Mouse (Mus musculus): ENCODE data around the gene Mboat2. TPM values are rescaled to one million over a fixed set of nuclear protein-coding genes. Genes with fewer than 3 reads are reported as not detected.

Gene Mboat2
- total and polyA plus RNA-seq, 2 experiments from 2014 or later, result 24.8 to 34.4 TPM

DNA sequence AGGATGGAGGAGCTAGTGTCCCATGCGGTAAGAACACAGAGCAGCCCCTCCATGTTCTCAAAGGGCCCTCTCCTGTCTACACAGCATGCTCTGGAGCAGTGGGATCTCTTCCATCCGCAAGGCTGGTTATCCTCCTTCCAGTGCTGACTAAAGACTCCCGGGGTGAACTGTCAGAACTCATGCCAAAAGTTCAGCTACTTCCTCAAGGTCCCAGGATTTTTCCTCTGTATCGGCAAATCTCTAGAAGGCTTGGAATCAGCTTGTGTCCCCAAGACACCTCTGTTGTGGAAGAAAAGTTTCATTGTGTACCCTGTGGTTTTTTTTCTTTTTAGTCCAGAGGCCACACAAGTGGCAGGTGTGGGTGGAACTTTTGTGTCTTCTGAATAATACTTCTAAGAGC is 18.8 kb upstream of the Mboat2 start:
- Histone ChIP-seq H3K9me3 (replicated peaks; ENCODE audit: control insufficient read depth, low read length) (no peaks in the 10 kb centered on the region), H3K27ac (ENCODE audit: low read depth) (no peak overlapping the region), H3K4me2 (ENCODE audit: low read depth, low read length) (no peak overlapping the region), H3K4me1 (ENCODE audit: control insufficient read depth, insufficient read depth) (no peaks in the 10 kb centered on the region; the same call in 1 of the 2 replicates), H3K9ac (replicated peaks; ENCODE audit: low read depth, low read length) (no peak overlapping the region), H3K36me3 (replicated peaks; ENCODE audit: control insufficient read depth, insufficient read depth, low read length) (no peaks in the 10 kb centered on the region), H3K4me3 (ENCODE audit: low read depth, low read length) (no peak overlapping the region), H3K27me3 (ENCODE audit: control insufficient read depth, insufficient read depth, low read length) (no peaks in the 10 kb centered on the region)
- WGBS, result 40% methylated on average over 4 of the region's 4 CpGs
- DNase-seq (ENCODE audit: low spot score) (no peak), ATAC-seq (ENCODE audit: insufficient read depth, low read depth) (no peak)
- TF ChIP-seq EP300 (IDR thresholded peaks at IDR 0.05; ENCODE audit: low read depth) (no peak), CTCF (IDR thresholded peaks at IDR 0.05; ENCODE audit: low read depth) (no peak)

DNA sequence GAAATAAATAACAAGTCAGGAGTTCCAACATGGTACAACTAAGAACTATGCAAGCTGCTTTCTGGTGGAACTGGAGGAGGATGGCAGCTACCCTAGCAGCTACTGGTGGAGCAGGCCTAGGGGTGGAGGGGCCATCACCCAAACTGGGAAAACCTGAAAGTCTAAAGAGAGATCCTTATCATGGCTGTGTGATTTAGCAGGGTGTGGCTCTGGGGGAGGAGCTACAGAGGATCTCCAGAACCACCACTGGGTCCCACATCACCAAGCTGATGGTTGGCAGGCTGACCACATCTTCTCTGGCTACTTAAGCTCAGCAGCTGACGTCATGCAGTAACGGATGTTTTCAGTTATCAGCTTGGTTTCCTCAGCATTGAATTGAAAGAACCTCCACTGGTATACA is 7.8 kb upstream of the Mboat2 start:
- no peak for TF ChIP-seq EP300 (IDR thresholded peaks at IDR 0.05; ENCODE audit: low read depth)
- TF ChIP-seq CTCF (IDR thresholded peaks at IDR 0.05; ENCODE audit: low read depth), result no peak
- DNase-seq (ENCODE audit: low spot score) (no peak), ATAC-seq (ENCODE audit: insufficient read depth, low read depth) (no peak)
- Histone ChIP-seq H3K36me3 (replicated peaks; ENCODE audit: control insufficient read depth, insufficient read depth, low read length) (no peaks in the 10 kb centered on the region), H3K4me1 (ENCODE audit: control insufficient read depth, insufficient read depth) (no peaks in the 10 kb centered on the region), H3K9ac (replicated peaks; ENCODE audit: low read depth, low read length) (no peak overlapping the region), H3K9me3 (replicated peaks; ENCODE audit: control insufficient read depth, low read length) (no peaks in the 10 kb centered on the region), H3K27me3 (ENCODE audit: control insufficient read depth, insufficient read depth, low read length) (no peaks in the 10 kb centered on the region), H3K4me3 (ENCODE audit: low read depth, low read length) (no peak overlapping the region), H3K27ac (ENCODE audit: low read depth) (no peak overlapping the region), H3K4me2 (ENCODE audit: low read depth, low read length) (no peak overlapping the region)
- WGBS, result 44% methylated on average over 2 of the region's 2 CpGs

DNA sequence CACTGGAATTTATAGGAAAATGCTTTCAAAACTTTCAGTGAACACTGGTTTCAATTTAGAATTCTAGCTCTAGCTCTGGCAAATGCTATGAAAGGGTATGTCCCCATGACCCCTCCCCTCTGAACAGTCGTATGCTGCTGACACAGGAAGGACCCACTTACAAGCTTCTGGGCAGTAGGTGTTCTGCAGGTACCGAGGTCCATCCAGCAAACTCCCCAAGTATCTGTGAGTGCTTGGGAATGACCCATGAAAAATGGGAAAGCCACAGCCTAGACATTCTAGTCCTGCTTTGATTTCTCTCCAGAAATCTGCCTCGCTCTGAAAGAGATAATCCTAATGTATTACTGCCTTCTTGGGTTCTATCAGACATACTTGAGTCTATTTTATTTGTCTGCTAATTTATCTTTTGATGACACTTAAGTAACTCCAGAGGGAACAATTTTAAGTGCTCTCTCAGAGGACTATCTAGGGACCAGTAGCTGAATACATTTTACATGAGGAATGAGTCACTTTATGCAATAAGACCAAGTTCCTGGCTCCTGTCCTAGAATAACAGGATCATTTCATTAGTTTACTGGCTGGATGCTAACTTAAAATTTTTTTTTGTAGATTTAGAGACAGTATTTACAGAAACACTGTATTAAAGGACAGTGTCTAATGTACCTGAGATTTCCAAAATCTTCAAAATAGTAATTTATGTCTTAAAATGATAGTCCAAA is 6.9 kb upstream of the Mboat2 start:
- no peak for TF ChIP-seq CTCF (IDR thresholded peaks at IDR 0.05; ENCODE audit: low read depth)
- TF ChIP-seq EP300 (IDR thresholded peaks at IDR 0.05; ENCODE audit: low read depth), result no peak
- no peak overlapping the region for H3K4me2 ChIP-seq (ENCODE audit: low read depth, low read length)
- H3K9me3 ChIP-seq (replicated peaks; ENCODE audit: control insufficient read depth, low read length), result no peaks in the 10 kb centered on the region
- ATAC-seq (ENCODE audit: insufficient read depth, low read depth) (no peak), DNase-seq (ENCODE audit: low spot score) (no peak)
- no peak overlapping the region for H3K4me3 ChIP-seq (ENCODE audit: low read depth, low read length)
- H3K9ac ChIP-seq (replicated peaks; ENCODE audit: low read depth, low read length), result no peak overlapping the region
- no peak overlapping the region for H3K27ac ChIP-seq (ENCODE audit: low read depth)
- H3K27me3 ChIP-seq (ENCODE audit: control insufficient read depth, insufficient read depth, low read length), result no peaks in the 10 kb centered on the region
- H3K4me1 ChIP-seq (ENCODE audit: control insufficient read depth, insufficient read depth), result no peaks in the 10 kb centered on the region
- WGBS, result 61% methylated on average over 3 of the region's 3 CpGs
- no peaks in the 10 kb centered on the region for H3K36me3 ChIP-seq (replicated peaks; ENCODE audit: control insufficient read depth, insufficient read depth, low read length)

DNA sequence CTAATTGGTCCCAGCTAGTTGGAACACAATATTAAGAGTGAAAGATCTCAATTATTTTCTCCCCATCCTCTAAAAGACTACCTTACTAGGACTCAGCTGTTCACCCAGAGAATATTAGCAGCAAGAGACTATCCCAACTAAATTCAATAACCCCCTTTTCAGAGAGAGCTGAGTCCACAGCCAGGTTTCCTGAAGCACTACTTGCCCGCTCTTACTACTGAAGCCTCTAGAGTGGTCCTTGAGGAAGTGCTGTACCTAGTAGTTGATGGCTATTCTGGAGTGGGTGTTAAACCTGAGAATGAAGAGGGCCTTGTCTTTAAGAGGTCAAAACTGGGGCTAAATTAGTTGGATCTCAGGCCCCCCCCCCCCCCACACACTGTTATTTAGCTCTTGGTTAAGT is 593 bp upstream of the Mboat2 start:
- Histone ChIP-seq H3K36me3 (replicated peaks; ENCODE audit: control insufficient read depth, insufficient read depth, low read length) (no peaks in the 10 kb centered on the region), H3K27ac (ENCODE audit: low read depth) (no peak overlapping the region), H3K9ac (replicated peaks; ENCODE audit: low read depth, low read length) (no peak overlapping the region), H3K4me3 (ENCODE audit: low read depth, low read length) (no peak overlapping the region), H3K27me3 (ENCODE audit: control insufficient read depth, insufficient read depth, low read length) (no peaks in the 10 kb centered on the region), H3K4me1 (ENCODE audit: control insufficient read depth, insufficient read depth) (peaks cover 14% of the 10 kb centered on the region), H3K4me2 (ENCODE audit: low read depth, low read length) (peak overlapping the region; percentile 88), H3K9me3 (replicated peaks; ENCODE audit: control insufficient read depth, low read length) (no peaks in the 10 kb centered on the region)
- DNase-seq (ENCODE audit: low spot score) (no peak), ATAC-seq (ENCODE audit: insufficient read depth, low read depth) (no peak)
- no peak for TF ChIP-seq CTCF (IDR thresholded peaks at IDR 0.05; ENCODE audit: low read depth)
- no peak for TF ChIP-seq EP300 (IDR thresholded peaks at IDR 0.05; ENCODE audit: low read depth)
- WGBS, result 79% methylated on average over 1 of the region's 1 CpGs

DNA sequence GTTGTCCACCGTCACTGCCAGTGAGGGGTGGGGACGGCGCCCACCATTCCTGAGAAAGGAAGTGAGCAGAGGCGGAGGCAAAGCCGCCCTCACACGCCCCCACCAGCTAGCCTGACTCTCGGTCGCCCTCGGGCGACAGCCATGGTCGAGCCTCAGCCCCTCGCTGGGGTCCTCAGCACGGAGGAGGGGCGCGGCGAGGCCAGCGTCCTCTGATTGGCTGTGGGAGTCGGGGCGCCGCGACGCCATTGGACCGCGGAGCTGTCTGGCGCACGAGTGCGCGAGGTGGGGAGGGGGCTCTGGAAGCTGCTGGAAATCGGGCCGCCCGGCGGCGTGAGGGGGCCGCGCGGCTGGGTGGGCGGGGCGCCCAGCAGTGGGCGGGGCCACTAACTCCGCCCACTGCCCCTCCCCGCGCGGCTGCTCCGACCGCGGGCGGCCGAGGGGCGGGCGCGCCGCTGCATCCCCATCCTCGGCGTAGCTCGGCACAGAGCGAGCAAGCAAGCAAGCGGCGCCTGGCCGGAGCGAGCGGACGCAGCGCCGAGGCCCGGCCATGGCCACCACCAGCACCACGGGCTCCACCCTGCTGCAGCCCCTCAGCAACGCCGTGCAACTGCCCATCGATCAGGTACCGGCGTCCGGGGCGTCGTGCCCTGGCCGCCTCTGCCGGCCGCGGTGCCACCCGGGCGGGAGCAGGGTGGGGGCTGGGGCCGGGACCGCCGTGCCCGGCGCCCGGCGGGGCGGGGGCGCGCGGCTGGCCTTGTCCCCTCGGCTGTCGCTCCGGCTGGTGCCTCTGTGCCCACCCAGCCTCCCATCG is 679 bp downstream of the Mboat2 start:
- Histone ChIP-seq H3K9me3 (replicated peaks; ENCODE audit: control insufficient read depth, low read length) (no peaks in the 10 kb centered on the region), H3K27ac (ENCODE audit: low read depth) (peak overlapping the region; percentile 92), H3K36me3 (replicated peaks; ENCODE audit: control insufficient read depth, insufficient read depth, low read length) (no peaks in the 10 kb centered on the region), H3K4me1 (ENCODE audit: control insufficient read depth, insufficient read depth) (peaks cover 14% of the 10 kb centered on the region), H3K4me3 (ENCODE audit: low read depth, low read length) (peak overlapping the region; percentile 91), H3K27me3 (ENCODE audit: control insufficient read depth, insufficient read depth, low read length) (no peaks in the 10 kb centered on the region), H3K9ac (replicated peaks; ENCODE audit: low read depth, low read length) (peak overlapping the region; percentile 85), H3K4me2 (ENCODE audit: low read depth, low read length) (peak overlapping the region; percentile 88)
- peak; percentile 92 for DNase-seq (ENCODE audit: low spot score)
- WGBS, result under 1% methylated on average over 60 of the region's 95 CpGs
- TF ChIP-seq EP300 (IDR thresholded peaks at IDR 0.05; ENCODE audit: low read depth), result peak; percentile 79; the same call in 1 of the 2 replicates
- peak; percentile 41; the same call in 1 of the 2 replicates for TF ChIP-seq CTCF (IDR thresholded peaks at IDR 0.05; ENCODE audit: low read depth)
- peak; percentile 96 for ATAC-seq (ENCODE audit: insufficient read depth, low read depth)

Data from heart, postnatal 0 days (tissue).